Mouse (Mus musculus): ENCODE results near the gene Tcf7l2.

Gene Tcf7l2

DNA sequence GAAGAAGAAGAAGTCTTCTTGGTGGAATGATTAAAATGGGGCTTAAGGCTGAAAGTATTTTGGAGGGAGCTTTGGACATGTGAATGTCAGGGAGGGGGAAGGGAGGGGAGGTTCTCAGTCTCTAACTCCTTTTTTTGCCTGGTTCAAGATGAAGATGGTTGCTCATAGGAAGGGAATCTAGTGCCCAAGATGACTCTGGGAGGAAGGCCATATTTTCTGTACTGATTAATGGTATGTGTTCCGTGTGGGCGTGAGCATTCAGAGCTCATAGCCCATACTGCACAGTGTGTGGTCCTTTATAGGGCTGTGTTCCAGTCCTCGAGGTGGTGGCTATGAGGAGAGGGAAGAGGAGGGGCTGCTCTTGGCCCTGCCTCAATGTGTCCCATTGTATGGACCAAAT, 131.6 kb downstream of the Tcf7l2 start:
- CTCF ChIA-PET = interaction anchor here in 1 of 4 experiments (0.5 kb wide), 1 partner anchor 379 kb away, joined by 3 read pairs; no protein-coding TSS in a partner anchor
- POLR2A ChIA-PET = interaction anchor here in 1 of 4 experiments (0.5 kb wide), 1 partner anchor 10 kb away, joined by 3 read pairs; no protein-coding TSS in a partner anchor

DNA sequence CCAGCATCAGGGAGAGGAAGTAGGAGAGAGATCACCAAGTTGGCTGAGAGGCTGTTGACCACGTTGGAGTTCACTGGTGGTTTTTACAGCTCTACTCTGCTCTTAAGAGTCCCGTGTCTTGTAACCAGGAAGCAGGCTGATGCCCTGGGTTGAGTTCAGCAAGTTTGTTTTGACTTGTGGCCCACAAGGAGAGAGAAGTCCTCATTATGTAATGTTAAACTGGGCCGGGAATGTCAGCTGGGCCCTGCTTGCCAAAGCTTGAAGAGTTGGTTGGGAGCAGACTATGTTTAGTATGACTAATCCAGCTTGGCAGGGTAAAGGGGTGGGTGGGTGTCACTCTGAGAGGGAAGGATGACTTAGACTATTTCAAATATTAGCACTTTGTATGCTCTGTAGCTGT, 134.9 kb downstream of the Tcf7l2 start:
- POLR2A ChIA-PET = interaction anchor here in 1 of 4 experiments (0.6 kb wide), 1 partner anchor 320 kb away, joined by 7 read pairs; no protein-coding TSS in a partner anchor

GRCm38 (mm10) chr19:55877404-55877915, 135.8 kb downstream of the Tcf7l2 start:
- ChIA-PET CTCF (interaction anchor here (0.5 to 1.5 kb wide), 26 partner anchors 9 to 837 kb away, joined by 3 to 11 read pairs (median 3); no protein-coding TSS in a partner anchor), POLR2A (interaction anchor here in 1 of 4 experiments (1.1 to 1.2 kb wide), 2 partner anchors 17 to 55 kb away, joined by 3 read pairs; no protein-coding TSS in a partner anchor)

More for the DNA sequence above, 134.9 kb downstream of the Tcf7l2 start:
- CTCF ChIA-PET = interaction anchor here in 3 of 4 experiments (0.6 to 1.0 kb wide), 3 partner anchors 33 to 331 kb away, joined by 3 to 5 read pairs (median 3); no protein-coding TSS in a partner anchor

DNA sequence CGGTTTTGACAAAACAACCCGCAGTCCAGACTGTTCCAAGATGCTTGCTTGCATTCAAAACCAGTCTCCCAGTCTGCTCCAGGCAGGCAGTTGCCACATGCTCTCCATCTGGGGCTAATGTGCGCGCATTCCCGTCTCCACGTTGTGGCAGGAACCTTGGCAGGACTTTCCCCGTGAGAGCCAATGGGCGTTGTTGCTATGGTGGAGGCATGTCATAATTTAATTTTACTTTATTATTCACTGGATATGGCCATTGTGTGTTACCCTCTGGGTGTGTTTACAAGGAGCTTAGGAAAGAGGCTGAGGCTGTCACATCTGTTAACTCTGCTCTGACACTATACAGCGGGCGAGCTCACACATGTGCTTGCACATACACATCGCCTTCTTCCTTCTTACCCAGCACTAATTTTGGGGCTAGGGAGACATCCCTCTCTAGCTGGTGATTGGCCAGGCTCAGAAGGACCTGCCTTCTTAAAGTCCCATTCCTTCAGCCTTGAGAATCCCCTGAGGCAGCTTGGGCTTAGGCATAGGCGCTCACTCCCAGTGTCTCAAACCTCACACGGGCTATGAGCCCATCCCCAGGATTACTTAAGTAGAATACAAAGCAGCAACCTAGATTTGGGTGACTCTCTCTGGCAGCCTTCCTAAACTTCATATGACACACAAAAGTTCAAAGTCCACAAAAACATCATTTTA, 139.2 kb downstream of the Tcf7l2 start:
- ChIA-PET POLR2A (interaction anchor here in 2 of 4 experiments (0.7 to 1.6 kb wide), 3 partner anchors 17 to 152 kb away, joined by 3 to 4 read pairs (median 4); no protein-coding TSS in a partner anchor), CTCF (interaction anchor here in 3 of 4 experiments (0.7 to 1.2 kb wide), 3 partner anchors 28 to 374 kb away, joined by 3 read pairs; no protein-coding TSS in a partner anchor)

GRCm38 (mm10) chr19:55886536-55886935, 144.9 kb downstream of the Tcf7l2 start:
- ChIA-PET CTCF (interaction anchor here in 3 of 4 experiments (0.5 to 0.9 kb wide), 4 partner anchors 8 to 560 kb away, joined by 3 to 7 read pairs (median 4); no protein-coding TSS in a partner anchor), POLR2A (interaction anchor here in 3 of 4 experiments (0.6 to 1.1 kb wide), 6 partner anchors 16 to 1849 kb away, joined by 3 to 9 read pairs (median 4); no protein-coding TSS in a partner anchor)

DNA sequence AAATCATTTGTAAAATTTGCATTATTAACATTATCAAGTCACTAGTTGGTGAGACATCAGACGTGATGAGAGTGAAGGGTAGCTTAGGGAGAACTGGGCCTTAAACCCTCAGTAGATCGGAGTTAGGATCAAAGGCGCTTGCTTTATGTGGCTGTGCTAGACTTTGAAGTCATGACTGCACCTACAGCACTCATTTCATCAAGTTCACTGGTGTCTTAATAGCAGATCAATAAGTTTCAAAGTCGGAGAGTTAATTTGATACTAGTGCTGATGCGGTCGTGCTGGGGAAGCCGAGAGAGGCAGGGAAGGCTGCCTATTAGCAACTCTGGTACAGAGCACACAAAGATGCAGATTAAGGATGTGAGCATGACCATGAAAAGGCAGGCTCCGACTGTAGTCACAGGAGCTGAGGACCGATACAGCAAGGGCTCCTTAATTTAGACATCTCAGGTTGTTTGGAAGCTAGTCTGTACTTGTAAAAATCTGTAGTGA, 150.1 kb downstream of the Tcf7l2 start:
- CTCF ChIA-PET = interaction anchor here in 1 of 4 experiments (1.0 kb wide), 1 partner anchor 14 kb away, joined by 3 read pairs; no protein-coding TSS in a partner anchor
- POLR2A ChIA-PET = interaction anchor here in 1 of 4 experiments (1.2 kb wide), 1 partner anchor 173 kb away, joined by 3 read pairs; no protein-coding TSS in a partner anchor

DNA sequence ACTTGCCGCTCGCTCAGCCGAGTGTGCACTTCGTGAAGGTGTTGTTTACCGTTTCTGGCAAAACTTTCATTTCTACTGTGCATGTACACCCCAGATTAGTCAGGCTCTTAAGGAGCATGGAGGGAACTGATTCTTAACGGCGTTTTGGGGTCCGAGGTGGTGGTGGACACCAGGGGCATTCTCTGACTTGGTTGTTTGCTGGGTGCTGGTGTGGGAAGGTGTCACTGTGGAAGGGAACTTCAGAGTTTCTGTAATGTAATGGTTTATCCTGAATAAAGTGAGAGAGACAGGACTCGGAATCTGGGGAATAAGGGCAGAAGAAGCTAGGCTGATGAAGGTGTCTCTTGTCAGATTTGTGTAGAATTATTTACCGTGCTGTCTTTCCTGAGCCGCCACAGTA, 151.9 kb downstream of the Tcf7l2 start:
- CTCF ChIA-PET = no interaction called here
- POLR2A ChIA-PET = interaction anchor here in 1 of 4 experiments (1.1 to 3.0 kb wide), 2 partner anchors 11 to 32 kb away, joined by 3 to 15 read pairs; no protein-coding TSS in a partner anchor

DNA sequence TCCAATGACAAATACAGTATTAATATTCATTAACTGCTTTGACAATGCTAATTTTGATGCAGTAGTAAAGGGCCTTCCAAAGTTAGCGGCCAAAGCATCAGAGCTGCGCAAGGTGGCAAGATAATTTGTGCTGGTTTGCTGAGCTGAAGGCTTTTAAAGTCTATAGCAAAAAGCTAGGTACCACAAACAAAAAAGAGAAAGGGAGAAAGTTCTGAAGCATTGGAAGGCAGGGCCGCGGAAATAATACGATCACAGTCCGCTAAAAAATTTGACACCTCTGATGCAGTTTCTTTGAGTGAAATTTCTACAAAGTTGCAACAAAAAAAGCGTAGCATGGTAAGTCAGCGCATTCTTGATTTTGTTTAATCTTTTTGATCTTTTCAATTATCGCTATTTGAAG, 152.8 kb downstream of the Tcf7l2 start:
- ChIA-PET CTCF (interaction anchor here in 1 of 4 experiments (0.9 kb wide), 1 partner anchor 349 kb away, joined by 4 read pairs; no protein-coding TSS in a partner anchor), POLR2A (interaction anchor here in 1 of 4 experiments (1.1 to 3.0 kb wide), 3 partner anchors 10 to 32 kb away, joined by 3 to 15 read pairs (median 3); no protein-coding TSS in a partner anchor)

GRCm38 (mm10) chr19:55895317-55895716, 153.7 kb downstream of the Tcf7l2 start:
- ChIA-PET CTCF (interaction anchor here (0.6 to 2.4 kb wide), 9 partner anchors 13 to 689 kb away, joined by 3 to 7 read pairs (median 3); no protein-coding TSS in a partner anchor), POLR2A (interaction anchor here in 1 of 4 experiments (0.5 to 3.0 kb wide), 6 partner anchors 9 to 313 kb away, joined by 3 to 15 read pairs (median 3); no protein-coding TSS in a partner anchor)

GRCm38 (mm10) chr19:55895807-55896420, 154.3 kb downstream of the Tcf7l2 start:
- CTCF ChIA-PET = interaction anchor here (0.5 to 2.4 kb wide), 16 partner anchors 10 to 654 kb away, joined by 3 to 7 read pairs (median 3); no protein-coding TSS in a partner anchor
- POLR2A ChIA-PET = interaction anchor here (0.6 to 3.0 kb wide), 16 partner anchors 9 to 404 kb away, joined by 3 to 15 read pairs (median 3); no protein-coding TSS in a partner anchor

GRCm38 (mm10) chr19:55896629-55897028, 155.0 kb downstream of the Tcf7l2 start:
- CTCF ChIA-PET = interaction anchor here in 3 of 4 experiments (0.6 to 2.4 kb wide), 8 partner anchors 10 to 276 kb away, joined by 3 to 11 read pairs (median 4); no protein-coding TSS in a partner anchor
- POLR2A ChIA-PET = interaction anchor here (0.6 to 3.0 kb wide), 9 partner anchors 8 to 405 kb away, joined by 3 to 15 read pairs (median 3); no protein-coding TSS in a partner anchor

DNA sequence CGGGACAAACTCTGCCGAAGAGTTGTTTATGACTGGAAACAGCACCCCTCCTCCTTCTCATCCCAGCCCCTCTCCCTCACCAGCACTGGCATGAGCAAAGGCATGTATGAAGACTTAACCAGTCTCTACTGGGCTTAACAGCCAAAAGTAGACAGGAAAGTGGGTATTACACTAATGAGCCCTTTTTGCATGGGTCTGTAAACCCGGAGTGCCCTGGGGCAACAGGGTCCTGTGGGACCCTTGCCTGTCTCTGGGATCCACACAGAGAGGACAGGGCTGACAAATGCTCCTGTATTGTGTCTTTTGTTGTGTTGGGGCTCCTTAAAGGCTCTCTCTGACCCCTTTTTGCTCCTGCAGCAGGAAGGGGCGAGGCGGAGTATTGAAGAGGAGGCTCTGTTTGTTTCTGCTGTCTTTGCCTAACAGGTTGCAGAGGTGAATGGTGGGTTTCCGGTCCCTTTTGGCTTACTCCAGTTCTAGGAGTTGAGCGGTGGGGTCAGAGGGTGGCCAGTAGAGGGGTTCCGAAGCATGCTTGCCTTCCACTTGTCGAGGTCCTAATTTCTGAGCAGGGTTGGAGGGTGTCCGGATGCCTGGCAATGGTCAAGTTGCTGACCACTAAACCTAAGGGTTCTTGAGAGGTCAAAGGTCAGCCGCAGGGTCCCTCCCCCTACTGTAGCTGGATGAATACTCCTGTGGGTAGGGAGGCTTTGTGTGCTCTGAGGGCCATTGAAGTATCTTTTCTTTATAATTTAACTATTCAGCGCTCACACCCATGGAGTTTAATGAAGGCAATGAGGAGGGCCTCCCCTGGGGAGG, 161.2 kb downstream of the Tcf7l2 start:
- ChIA-PET POLR2A (interaction anchor here in 1 of 4 experiments (1.0 kb wide), 1 partner anchor 16 kb away, joined by 4 read pairs; no protein-coding TSS in a partner anchor), CTCF (no interaction called here)

DNA sequence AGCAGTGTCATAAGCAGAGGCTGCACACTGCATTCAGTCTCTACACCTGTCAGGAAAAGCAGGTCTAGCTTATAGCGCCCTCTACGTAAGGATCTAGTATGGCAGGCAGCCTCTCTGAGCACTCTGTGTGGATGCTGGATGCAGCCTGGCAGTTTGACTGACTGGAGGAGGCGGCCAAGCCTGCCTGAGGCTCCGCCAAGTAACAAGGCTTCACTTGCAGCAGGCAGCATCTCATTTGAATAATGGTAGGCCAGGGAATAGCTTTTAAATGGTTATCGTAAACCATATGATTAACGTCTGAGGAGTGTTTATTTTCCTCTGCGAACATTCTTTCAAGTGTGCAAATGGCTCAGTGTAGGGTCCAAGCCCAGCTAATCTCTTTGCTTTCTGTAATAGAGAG, 167.4 kb downstream of the Tcf7l2 start:
- POLR2A ChIA-PET = interaction anchor here in 1 of 4 experiments (0.5 to 3.4 kb wide), 4 partner anchors 8 to 310 kb away, joined by 3 to 13 read pairs (median 4); no protein-coding TSS in a partner anchor

DNA sequence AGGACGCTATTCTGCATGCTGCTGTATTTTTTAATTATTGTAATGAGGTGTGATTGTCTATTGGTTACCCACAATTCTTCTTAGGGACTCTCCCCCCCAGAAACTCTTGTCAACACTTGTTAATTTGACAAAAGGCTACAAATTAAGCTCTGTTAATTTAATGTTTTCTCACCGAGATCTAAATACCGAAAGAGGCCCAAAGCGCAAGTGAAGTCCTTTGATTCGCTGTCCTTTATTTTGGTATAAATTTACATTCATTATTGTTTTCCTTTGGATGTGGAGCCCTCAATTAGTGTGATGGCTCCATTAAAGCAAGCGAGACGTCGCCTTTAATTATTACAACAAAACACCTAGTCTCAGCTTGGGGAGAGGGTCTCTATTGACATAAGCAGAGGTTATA, 170.3 kb downstream of the Tcf7l2 start:
- CTCF ChIA-PET = interaction anchor here in 1 of 4 experiments (1.2 kb wide), 1 partner anchor 579 kb away, joined by 4 read pairs; no protein-coding TSS in a partner anchor
- POLR2A ChIA-PET = interaction anchor here in 1 of 4 experiments (1.0 kb wide), 1 partner anchor 9 kb away, joined by 4 read pairs; no protein-coding TSS in a partner anchor

More for the DNA sequence above, 167.4 kb downstream of the Tcf7l2 start:
- CTCF ChIA-PET = interaction anchor here in 3 of 4 experiments (0.5 to 2.0 kb wide), 20 partner anchors 9 to 442 kb away, joined by 3 to 8 read pairs (median 4); no protein-coding TSS in a partner anchor

DNA sequence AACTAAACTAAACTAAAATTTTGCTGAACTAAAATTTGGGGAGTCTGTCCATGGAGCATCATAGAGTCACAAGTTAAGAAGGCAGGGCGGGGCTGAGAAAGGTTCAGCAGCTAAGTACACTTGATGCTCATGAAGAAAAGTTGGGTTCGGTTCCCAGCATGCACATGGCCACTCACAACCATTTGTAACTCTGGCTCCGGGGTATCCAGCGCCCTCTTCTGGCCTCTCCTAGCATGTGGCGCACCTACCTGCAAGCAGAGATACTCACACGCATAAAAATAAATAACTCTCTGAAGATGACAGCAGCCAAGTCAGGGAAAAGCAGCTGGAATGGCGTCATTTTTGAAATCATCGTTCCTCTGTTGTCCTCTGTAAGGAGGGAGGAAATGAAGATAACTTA, 171.2 kb downstream of the Tcf7l2 start:
- POLR2A ChIA-PET = interaction anchor here in 1 of 4 experiments (0.6 to 1.0 kb wide), 4 partner anchors 8 to 351 kb away, joined by 3 to 4 read pairs (median 3); no protein-coding TSS in a partner anchor
- CTCF ChIA-PET = interaction anchor here in 1 of 4 experiments (0.7 to 1.2 kb wide), 4 partner anchors 124 to 580 kb away, joined by 3 to 10 read pairs (median 4); no protein-coding TSS in a partner anchor

DNA sequence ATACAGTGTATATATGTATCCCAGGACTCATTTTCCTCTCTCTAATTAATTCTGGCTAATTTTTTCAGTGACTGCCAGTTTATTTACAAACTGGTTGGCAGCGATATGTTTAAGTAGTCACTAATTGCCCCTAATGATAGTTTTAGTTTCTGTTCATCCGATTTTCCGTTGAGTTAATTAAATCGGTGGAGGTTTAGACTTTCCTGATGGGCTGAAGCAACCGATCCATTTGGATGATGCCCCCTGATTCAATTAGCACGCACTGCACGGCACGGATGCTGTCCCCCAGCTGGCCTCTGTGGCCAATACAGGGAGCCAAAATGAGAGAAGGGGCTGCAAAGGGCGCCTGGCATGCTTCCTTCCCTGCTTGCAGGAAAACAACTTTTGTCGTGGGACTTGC, 172.0 kb downstream of the Tcf7l2 start:
- CTCF ChIA-PET = interaction anchor here in 1 of 4 experiments (0.7 kb wide), 1 partner anchor 86 kb away, joined by 7 read pairs; no protein-coding TSS in a partner anchor
- POLR2A ChIA-PET = interaction anchor here in 3 of 4 experiments (0.5 to 1.4 kb wide), 6 partner anchors 12 to 88 kb away, joined by 3 to 6 read pairs (median 3); no protein-coding TSS in a partner anchor
